Mouse (Mus musculus) midbrain, embryonic 13.5 days (tissue): ENCODE measurements around the gene Polr2f. TPM values are rescaled to one million over a fixed set of nuclear protein-coding genes. Genes with fewer than 3 reads are reported as not detected.

Experiments used
- ATAC-seq: fragments of 200-750 bp; cut with Nextera tagmentation; 2 replicates; pipeline ENCODE4 v1.8.0; 2017; ENCODE audit warnings: mild to moderate bottlenecking, moderate TSS enrichment, moderate library complexity
- H3K27ac ChIP-seq: fragments of 300-500 bp; sonication (generic); 2 replicates; pipeline ENCODE4 v1.5.1; 2015; ENCODE audit warnings: inconsistent platforms, mild to moderate bottlenecking, moderate library complexity
- H3K27me3 ChIP-seq: fragments of 300-500 bp; sonication (generic); 2 replicates; pipeline ENCODE4 v1.6.1; 2015; ENCODE audit warnings: mild to moderate bottlenecking, inconsistent platforms
- H3K36me3 ChIP-seq: fragments of 300-500 bp; sonication (generic); 2 replicates; pipeline ENCODE4 v1.6.1; 2015; ENCODE audit warnings: mild to moderate bottlenecking, inconsistent platforms
- H3K4me1 ChIP-seq: fragments of 300-500 bp; sonication (generic); replicated peaks from 2 replicates; pipeline ENCODE4 v1.6.1; 2015; ENCODE audit warnings: inconsistent platforms
- H3K4me2 ChIP-seq: fragments of 300-500 bp; sonication (generic); replicated peaks from 2 replicates; pipeline ENCODE4 v1.6.1; 2015; ENCODE audit warnings: moderate library complexity, mild to moderate bottlenecking, inconsistent platforms
- H3K4me3 ChIP-seq: fragments of 300-500 bp; sonication (generic); replicated peaks from 2 replicates; pipeline ENCODE4 v1.5.1; 2015; ENCODE audit warnings: mild to moderate bottlenecking, inconsistent platforms
- H3K9ac ChIP-seq: fragments of 300-500 bp; sonication (generic); replicated peaks from 2 replicates; pipeline ENCODE4 v1.6.1; 2015; ENCODE audit warnings: mild to moderate bottlenecking, inconsistent platforms
- H3K9me3 ChIP-seq: fragments of 300-500 bp; sonication (generic); 2 replicates; pipeline ENCODE4 v1.6.1; 2016; ENCODE audit warnings: mild to moderate bottlenecking, inconsistent platforms
- WGBS: fragments of 180-500 bp; shearing (Covaris S2); methylation state at CpG from one replicate; pipeline ENCODE4 v1.1.7; 2015; 5-methylcytosine and 5-hydroxymethylcytosine counted together
- polyA plus RNA-seq: library from polyadenylated mRNA; unstranded; fragments of >200 nt; fragmentation: Nextera tagmentation; extraction: Ambion mirVana; gene quantifications from 2 replicates; pipeline ENCODE4 v1.2.1, GENCODE M21; 2015

The Polr2f gene
- polyA plus RNA-seq, 1 experiment from 2014 or later: 296 TPM

DNA sequence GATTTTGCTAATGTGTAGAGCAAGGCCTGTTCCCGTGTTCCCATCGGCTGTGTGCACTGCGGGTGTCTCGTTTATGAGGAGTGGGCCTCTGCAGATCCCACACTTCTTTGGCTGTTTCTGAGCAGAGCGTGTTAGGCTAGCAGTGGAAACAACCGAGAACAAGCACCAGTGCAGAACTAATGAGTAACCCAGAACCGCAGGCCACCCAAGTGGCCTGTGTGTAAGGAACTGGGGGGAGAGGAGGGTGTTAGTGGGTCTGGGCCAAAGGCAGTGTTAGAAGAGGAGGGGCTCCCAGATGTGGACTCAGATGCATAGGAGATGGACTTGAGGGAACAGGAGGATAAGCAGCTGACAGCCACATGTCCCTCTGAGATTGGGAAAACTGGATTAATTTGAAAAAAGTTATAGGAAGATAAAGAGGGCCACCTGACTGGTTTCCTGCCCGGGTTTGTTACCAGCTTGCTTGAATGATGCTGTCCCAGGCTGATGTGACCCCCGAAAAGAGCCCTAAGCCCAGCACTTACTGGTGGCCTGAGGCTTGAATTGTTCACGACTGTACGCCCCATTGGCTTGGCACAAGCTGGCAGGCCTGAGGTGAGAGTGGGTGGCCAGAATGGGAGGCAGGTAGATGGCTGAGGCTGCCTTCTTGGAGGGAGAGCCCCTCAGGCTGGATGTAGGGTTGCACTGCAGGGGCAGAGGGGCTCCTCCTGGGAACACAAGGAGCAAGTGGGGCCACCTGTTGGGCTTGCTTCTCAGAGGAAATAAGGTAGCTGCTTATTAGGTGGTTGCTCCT is 4.8 kb upstream of the Polr2f start:
- Histone ChIP-seq H3K36me3 (peaks cover 35% of the 10 kb centered on the region), H3K4me2 (no peak overlapping the region), H3K9ac (peak overlapping the region; percentile 10; the same call in 1 of the 2 replicates), H3K27me3 (no peaks in the 10 kb centered on the region), H3K27ac (no peak overlapping the region), H3K9me3 (no peaks in the 10 kb centered on the region), H3K4me1 (peaks cover 6% of the 10 kb centered on the region), H3K4me3 (no peak overlapping the region)
- WGBS: 73% methylated on average over 11 of the region's 11 CpGs
- ATAC-seq: no peak

DNA sequence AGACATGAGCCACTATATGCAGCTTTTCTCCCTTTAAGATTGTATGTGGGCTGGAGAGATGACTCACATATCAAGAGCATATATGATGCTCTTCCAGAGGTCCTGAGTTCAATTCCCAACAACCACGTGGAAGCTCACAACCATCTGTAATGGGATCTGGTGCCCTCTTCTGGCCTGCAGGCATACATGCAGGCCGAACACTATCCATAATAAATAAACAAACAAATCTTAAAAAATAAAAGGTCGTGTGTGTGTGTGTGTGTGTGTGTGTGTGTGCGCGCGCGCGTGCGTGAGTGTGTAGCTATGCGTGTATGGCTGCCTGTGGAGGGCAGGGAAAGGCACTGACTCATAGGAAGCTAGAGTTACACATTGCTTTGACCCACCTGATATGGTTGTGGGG is 1.2 kb upstream of the Polr2f start:
- H3K9ac ChIP-seq: no peak overlapping the region
- H3K4me3 ChIP-seq: no peak overlapping the region
- peaks cover 7% of the 10 kb centered on the region for H3K36me3 ChIP-seq
- no peak overlapping the region for H3K27ac ChIP-seq
- no peaks in the 10 kb centered on the region for H3K27me3 ChIP-seq
- ATAC-seq: no peak
- peaks cover 21% of the 10 kb centered on the region for H3K4me1 ChIP-seq
- 68% methylated on average over 10 of the region's 10 CpGs for WGBS
- no peaks in the 10 kb centered on the region for H3K9me3 ChIP-seq
- no peak overlapping the region for H3K4me2 ChIP-seq

DNA sequence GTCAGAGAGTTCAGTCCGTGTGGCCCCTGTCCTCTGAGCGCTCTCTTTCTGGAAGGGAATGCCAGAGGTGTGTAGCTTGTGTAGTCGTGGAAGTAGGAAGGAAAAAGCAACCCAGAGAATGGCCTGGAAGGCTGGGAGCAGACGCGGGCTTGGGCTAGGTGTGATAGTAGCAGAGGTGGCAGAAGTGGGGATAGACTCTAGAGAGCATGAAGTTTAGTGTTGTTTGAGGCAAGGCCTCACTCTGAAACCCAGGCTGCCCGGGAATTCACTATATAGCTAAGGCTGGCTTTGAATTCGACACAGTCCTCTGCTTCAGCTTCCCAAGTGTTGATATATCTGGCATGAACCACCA is 733 bp downstream of the Polr2f start:
- Histone ChIP-seq H3K9me3 (no peaks in the 10 kb centered on the region), H3K36me3 (peaks cover 26% of the 10 kb centered on the region), H3K4me1 (peaks cover 21% of the 10 kb centered on the region), H3K9ac (peak overlapping the region; percentile 87), H3K27ac (0 out of 2 replicates have a peak overlapping the region, but pooled peaks have one; percentile 10), H3K4me2 (peak overlapping the region; percentile 80), H3K4me3 (peak overlapping the region; percentile 92), H3K27me3 (no peaks in the 10 kb centered on the region)
- WGBS: 2% methylated on average over 7 of the region's 7 CpGs
- no peak; the same call in 1 of the 2 replicates for ATAC-seq

DNA sequence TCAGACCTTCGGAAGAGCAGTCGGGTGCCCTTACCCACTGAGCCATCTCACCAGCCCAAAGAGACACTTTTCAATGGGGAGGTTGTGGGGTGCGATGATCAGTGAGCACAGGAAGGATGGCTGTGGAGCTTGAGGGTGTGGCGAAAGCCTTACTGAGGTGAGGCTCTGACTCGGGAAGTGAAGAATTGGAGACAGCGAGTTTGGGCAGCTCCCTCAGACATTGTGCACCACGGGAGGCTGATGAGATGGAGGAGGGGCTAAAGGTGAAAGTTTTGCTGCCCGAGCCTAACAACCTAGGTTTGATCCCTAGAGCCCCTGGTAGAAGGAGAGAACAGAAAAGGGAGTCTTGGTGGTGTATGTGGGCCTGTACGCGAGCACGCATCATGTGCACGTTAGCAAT is 2.5 kb downstream of the Polr2f start:
- Histone ChIP-seq H3K4me1 (peaks cover 21% of the 10 kb centered on the region), H3K4me3 (no peak overlapping the region), H3K9me3 (no peaks in the 10 kb centered on the region), H3K36me3 (peaks cover 41% of the 10 kb centered on the region), H3K4me2 (no peak overlapping the region), H3K9ac (no peak overlapping the region), H3K27me3 (no peaks in the 10 kb centered on the region), H3K27ac (no peak overlapping the region)
- no peak for ATAC-seq
- 91% methylated on average over 12 of the region's 12 CpGs for WGBS

DNA sequence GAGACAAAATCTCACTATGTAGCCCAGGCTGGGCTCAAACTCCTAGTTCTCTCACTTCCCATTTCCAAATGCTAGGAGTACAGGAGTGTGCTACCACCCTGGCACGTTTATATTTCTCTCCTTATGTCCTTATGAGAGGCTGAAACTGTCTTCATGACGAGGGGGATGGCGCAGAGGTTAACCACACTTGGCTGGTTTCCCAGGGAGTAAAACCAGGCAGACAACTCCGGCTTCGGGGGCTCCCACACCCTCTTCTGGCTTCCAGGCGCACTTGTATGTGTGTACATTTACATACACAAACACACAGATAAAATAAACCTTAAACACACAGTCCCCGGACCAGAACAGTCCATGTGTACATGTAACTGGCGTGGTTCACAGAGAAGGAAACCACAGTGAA is 3.2 kb downstream of the Polr2f start:
- H3K4me3 ChIP-seq: no peak overlapping the region
- no peaks in the 10 kb centered on the region for H3K27me3 ChIP-seq
- no peak overlapping the region for H3K27ac ChIP-seq
- H3K4me1 ChIP-seq: peaks cover 21% of the 10 kb centered on the region
- H3K9ac ChIP-seq: no peak overlapping the region
- no peak for ATAC-seq
- H3K36me3 ChIP-seq: peaks cover 43% of the 10 kb centered on the region
- 91% methylated on average over 8 of the region's 8 CpGs for WGBS
- H3K9me3 ChIP-seq: no peaks in the 10 kb centered on the region
- no peak overlapping the region for H3K4me2 ChIP-seq

DNA sequence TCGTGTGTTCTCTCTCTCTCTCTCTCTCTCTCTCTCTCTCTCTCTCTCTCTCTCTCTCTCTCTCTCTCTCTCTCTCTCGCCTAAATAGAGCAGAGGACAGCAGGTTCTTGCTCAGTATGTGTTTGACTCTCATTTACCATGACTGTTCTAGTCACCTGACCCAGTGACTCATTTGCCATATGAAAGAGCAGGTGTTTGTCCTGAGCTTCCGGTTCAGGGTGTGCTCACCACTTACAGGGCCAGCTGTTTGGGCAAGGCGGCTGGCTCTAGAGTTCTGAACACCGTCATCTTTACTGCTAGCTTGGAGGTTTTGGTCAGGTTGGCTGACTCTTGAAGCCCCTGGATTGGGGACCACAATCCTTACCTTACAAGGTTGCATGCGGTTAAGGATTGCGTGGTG is 4.7 kb downstream of the Polr2f start:
- H3K36me3 ChIP-seq: peaks cover 54% of the 10 kb centered on the region
- H3K27me3 ChIP-seq: no peaks in the 10 kb centered on the region
- WGBS: 95% methylated on average over 7 of the region's 7 CpGs
- H3K9me3 ChIP-seq: no peaks in the 10 kb centered on the region
- ATAC-seq: no peak
- H3K9ac ChIP-seq: no peak overlapping the region
- H3K4me1 ChIP-seq: peaks cover 17% of the 10 kb centered on the region
- H3K27ac ChIP-seq: no peak overlapping the region
- no peak overlapping the region for H3K4me2 ChIP-seq
- H3K4me3 ChIP-seq: no peak overlapping the region

DNA sequence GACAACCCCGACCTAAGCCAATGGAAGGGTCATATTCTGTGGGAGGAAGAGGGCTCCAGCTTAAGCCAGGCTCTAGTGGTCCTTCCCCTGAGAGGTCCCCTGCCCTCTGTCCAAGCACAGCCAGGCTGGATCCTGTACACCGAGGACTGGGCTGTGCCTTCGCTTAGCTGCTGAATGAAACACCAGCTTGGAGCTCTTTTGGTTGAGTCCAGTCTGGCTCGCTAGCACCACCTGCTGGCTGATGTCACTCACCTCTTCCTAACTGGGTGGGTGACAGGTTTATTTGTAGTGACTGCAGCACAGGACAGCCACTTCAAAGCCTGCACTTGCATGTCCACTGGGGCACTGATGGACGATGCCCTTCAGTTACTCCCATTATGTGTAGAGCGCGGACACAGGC is 7.7 kb downstream of the Polr2f start:
- Histone ChIP-seq H3K4me3 (no peak overlapping the region), H3K4me2 (no peak overlapping the region), H3K27me3 (no peaks in the 10 kb centered on the region), H3K9ac (no peak overlapping the region), H3K27ac (no peak overlapping the region), H3K4me1 (peaks cover 22% of the 10 kb centered on the region), H3K9me3 (no peaks in the 10 kb centered on the region), H3K36me3 (peaks cover 80% of the 10 kb centered on the region)
- ATAC-seq: peak; percentile 62
- WGBS: 54% methylated on average over 7 of the region's 7 CpGs

DNA sequence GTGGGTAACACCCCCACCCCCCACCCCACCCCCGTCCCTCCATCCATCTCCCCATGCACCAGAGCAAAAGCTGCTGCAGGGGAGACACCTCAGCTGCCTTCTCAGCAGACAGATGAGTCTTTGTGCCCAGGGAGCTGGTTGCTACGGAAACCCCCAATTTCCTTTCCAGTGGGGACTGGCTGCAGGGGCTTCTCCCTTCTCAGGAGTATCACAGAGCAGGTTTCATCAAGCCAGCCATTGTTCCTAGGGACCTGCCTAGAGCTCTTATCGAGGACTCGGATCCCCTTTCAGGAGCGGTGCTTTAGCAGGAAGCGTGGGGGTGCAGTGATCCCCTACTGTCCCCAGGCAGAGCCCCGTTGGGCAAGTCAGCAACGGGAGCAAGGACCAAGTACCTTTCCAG is 11.1 kb downstream of the Polr2f start:
- no peaks in the 10 kb centered on the region for H3K27me3 ChIP-seq
- H3K4me3 ChIP-seq: no peak overlapping the region
- peaks cover 31% of the 10 kb centered on the region for H3K4me1 ChIP-seq
- peak; percentile 54 for ATAC-seq
- WGBS: 37% methylated on average over 8 of the region's 8 CpGs
- H3K9me3 ChIP-seq: no peaks in the 10 kb centered on the region
- no peak overlapping the region for H3K4me2 ChIP-seq
- H3K9ac ChIP-seq: no peak overlapping the region; the same call in 1 of the 2 replicates
- H3K36me3 ChIP-seq: peaks cover 50% of the 10 kb centered on the region
- H3K27ac ChIP-seq: peak overlapping the region; percentile 87

DNA sequence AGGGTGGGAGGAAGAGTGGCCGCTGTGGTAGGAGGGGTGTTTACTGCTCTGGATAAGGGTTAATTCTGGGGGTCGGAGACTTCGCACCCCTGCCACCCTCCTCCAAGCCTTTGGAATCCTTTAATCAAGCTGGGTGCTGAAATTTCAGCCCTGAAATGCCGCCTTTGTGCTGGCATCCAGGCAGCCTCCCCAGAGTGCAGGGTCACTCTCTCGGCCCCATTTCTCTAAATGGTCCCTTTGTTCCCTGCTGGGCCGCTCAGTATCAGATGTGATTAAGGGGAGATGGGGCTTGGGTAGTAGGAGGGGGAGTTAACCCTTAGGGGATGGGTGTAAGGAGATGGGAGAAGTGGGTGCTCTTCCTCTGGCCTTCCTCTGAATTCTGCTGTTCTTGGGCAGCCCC is 11.9 kb downstream of the Polr2f start:
- no peaks in the 10 kb centered on the region for H3K27me3 ChIP-seq
- no peak for ATAC-seq
- H3K27ac ChIP-seq: peak overlapping the region; percentile 87
- peaks cover 41% of the 10 kb centered on the region for H3K36me3 ChIP-seq
- no peak overlapping the region for H3K4me2 ChIP-seq
- H3K9me3 ChIP-seq: no peaks in the 10 kb centered on the region
- peaks cover 31% of the 10 kb centered on the region for H3K4me1 ChIP-seq
- H3K9ac ChIP-seq: no peak overlapping the region; the same call in 1 of the 2 replicates
- H3K4me3 ChIP-seq: no peak overlapping the region
- WGBS: 43% methylated on average over 6 of the region's 6 CpGs

DNA sequence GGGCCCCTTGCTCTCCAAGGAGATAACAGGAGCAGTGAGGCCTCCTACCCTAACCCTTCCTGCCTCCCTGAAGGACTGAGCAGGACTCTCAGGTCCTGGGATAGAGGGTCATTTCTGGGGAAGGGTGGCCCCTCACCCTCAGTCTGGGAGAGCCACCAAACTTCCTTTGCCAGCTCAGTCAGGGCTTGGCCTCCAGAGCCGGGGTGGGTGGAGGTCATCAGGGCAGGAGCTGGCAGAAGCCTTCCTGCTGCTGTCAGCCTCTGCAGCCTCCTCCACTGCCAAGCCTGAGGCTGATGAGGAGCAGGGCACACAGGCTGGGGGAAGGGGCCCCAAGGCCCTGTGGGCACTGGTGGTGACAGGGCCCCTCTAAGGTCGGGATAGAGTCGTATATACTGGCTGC is 14.8 kb downstream of the Polr2f start:
- Histone ChIP-seq H3K27ac (no peak overlapping the region), H3K27me3 (no peaks in the 10 kb centered on the region; the same call in 1 of the 2 replicates), H3K36me3 (peaks cover 25% of the 10 kb centered on the region), H3K4me3 (no peak overlapping the region), H3K9ac (0 out of 2 replicates have a peak overlapping the region, but pooled peaks have one; percentile 4), H3K4me1 (peaks cover 31% of the 10 kb centered on the region), H3K4me2 (no peak overlapping the region), H3K9me3 (no peaks in the 10 kb centered on the region)
- WGBS: 31% methylated on average over 3 of the region's 3 CpGs
- peak; percentile 31; the same call in 1 of the 2 replicates for ATAC-seq

DNA sequence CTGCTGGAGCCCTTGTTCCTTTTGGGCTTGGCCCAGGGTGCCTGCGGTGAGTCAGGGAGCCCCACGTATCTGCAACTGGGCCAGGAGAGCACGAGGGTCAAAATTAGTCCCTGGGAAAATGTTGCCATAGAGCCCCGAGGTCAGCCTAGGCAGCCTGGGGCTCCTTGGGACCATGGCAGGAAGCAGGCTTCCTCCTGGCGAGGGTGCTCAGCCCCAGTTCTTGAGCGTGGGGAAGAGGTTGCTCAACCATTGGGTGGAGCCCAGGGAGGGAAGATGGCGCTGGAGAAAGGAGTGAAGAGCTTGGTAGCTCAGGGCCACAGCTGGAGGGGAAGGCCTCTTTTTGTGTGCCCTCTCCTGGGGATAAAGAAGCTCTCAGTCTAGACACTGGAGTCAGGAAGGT is 21.5 kb downstream of the Polr2f start:
- no peak overlapping the region for H3K4me2 ChIP-seq
- H3K27me3 ChIP-seq: peaks cover 52% of the 10 kb centered on the region
- WGBS: 71% methylated on average over 7 of the region's 7 CpGs
- no peaks in the 10 kb centered on the region for H3K36me3 ChIP-seq
- H3K9me3 ChIP-seq: no peaks in the 10 kb centered on the region
- H3K4me3 ChIP-seq: no peak overlapping the region
- no peak for ATAC-seq
- H3K27ac ChIP-seq: no peak overlapping the region
- H3K9ac ChIP-seq: no peak overlapping the region
- H3K4me1 ChIP-seq: peaks cover 32% of the 10 kb centered on the region

DNA sequence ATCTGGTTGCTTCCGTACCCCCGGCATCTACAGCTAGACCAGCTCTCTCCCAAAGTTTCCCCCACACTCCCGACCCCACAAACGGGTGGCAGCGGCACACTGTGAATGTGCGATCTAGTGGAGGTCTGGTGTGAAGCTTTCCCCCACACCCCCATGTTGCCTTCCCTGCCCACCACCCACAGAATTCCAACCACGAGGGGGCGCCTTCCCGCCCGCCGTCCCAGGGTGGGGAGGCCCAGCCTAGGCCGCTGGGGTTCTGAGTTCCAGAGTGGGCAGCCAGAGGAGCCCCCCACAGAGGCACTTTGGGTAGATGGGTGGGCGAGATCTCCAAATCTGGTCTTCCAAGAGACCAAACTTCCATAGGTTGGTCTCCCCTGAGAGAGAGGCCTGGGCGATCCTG is 22.0 kb downstream of the Polr2f start:
- no peak overlapping the region for H3K4me3 ChIP-seq
- 53% methylated on average over 14 of the region's 14 CpGs for WGBS

More for the DNA sequence above, 22.0 kb downstream of the Polr2f start:
- Histone ChIP-seq H3K9ac (no peak overlapping the region), H3K36me3 (no peaks in the 10 kb centered on the region), H3K9me3 (no peaks in the 10 kb centered on the region), H3K4me1 (peaks cover 32% of the 10 kb centered on the region), H3K4me2 (no peak overlapping the region), H3K27me3 (peaks cover 52% of the 10 kb centered on the region), H3K27ac (no peak overlapping the region)
- no peak for ATAC-seq
